Mouse (Mus musculus) left cerebral cortex, postnatal 14 days (tissue): Measurements from ENCODE around the gene Ffar2. TPM values are rescaled to one million over a fixed set of nuclear protein-coding genes. Genes with fewer than 3 reads are reported as not detected.

Experiments
- DNase-seq, 2 experiments: peaks; one replicate each; pipeline ENCODE4 v3.0.0; 2021 to 2022; ENCODE audit warnings: low spot score in 2 of 2, mixed read lengths in 1 of 2
- intact Hi-C: fragments of 180-260 bp; cut with DNase I; formaldehyde crosslinking; loops from one replicate; pipeline ENCODE4 v1.15.1; 2025
- total RNA-seq, 2 experiments: library from RNA; stranded (reverse); gene quantifications; 2 replicates each; pipeline ENCODE4 v1.2.3; 2021

Gene Ffar2
- total RNA-seq, 2 experiments from 2014 or later = 0.17 TPM; not detected in 1

DNA sequence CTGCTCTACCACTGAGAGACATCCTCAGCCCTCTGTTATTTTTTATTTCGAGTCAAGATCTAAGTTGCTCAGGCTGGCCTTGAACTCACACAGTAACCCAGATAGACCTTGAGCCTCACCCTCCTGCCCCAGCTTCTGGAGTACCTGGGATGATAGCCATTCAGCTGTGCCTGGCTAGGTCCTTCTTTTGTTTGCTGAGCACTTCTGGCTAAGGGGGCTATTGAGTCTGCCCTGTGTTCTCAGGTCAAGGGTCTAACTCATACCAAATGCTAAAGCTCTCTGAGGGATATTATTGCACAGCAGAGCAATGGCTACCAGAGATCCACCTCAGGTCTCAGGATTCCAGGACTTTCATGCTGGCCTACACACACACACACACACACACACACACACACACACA, 38.4 kb downstream of the Ffar2 start:
- intact Hi-C loops = no loop called here
- DNase-seq = no peak

DNA sequence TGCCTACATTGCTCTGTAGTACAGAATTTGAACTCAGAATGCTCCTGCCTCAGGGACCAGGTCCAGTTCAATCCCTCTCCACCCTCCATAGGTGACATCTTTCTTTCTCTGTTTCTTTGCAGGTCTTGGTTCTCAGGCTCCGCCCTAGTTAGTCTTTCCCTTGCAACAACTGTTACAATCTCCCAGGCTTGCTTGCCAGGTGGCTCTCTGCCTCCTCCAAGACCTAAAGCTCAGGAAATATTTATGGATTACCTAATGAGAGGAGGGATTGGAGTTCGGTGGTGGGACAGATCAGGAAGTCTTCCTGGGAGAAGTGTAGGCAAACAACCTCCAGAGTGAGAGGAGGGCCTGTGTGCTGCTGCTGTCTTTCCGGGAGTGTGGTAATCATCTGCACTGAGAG, 40.9 kb downstream of the Ffar2 start:
- DNase-seq = no peak

DNA sequence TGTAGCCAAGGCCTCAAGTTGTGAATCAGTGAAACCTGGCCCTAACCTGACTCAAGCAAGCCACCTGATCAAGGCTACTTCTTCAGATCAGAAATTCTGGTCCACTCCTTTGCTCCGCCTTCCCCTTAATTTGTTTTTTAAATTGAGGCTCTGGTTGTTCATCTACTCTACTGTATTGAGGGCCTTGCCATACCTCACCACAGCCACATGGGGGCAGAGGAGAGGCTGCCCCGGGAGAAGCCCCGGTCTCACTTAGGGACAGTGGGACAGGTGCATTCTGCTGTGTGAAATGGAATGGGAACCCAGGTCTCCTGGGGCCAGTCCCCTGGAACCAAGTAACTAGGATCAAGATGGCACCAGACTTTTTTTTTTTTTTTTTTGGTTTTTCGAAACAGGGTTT, 41.8 kb downstream of the Ffar2 start:
- no peak for DNase-seq
- intact Hi-C loops = no loop called here

More for the DNA sequence above, 40.9 kb downstream of the Ffar2 start:
- intact Hi-C loops = no loop called here

DNA sequence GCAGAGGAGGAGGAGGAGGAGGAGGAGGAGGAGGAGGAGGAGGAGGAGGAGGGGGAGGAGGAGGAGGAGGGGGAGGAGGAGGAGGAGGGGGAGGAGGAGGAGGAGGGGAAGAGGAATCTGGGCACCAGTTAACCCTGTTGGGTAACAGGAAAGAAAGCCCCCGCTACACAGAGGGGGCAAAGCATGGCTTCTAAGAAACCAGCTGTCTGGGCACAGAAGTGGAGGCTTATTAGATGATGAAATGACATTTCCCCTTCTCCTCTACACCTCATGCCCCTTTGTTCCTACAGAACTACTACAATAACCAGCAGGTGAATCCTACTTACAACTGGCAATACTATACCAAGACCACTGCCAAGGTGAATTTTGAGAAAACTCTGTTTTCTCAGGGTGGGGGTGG, 45.7 kb downstream of the Ffar2 start:
- no peak for DNase-seq
- intact Hi-C loops = no loop called here

DNA sequence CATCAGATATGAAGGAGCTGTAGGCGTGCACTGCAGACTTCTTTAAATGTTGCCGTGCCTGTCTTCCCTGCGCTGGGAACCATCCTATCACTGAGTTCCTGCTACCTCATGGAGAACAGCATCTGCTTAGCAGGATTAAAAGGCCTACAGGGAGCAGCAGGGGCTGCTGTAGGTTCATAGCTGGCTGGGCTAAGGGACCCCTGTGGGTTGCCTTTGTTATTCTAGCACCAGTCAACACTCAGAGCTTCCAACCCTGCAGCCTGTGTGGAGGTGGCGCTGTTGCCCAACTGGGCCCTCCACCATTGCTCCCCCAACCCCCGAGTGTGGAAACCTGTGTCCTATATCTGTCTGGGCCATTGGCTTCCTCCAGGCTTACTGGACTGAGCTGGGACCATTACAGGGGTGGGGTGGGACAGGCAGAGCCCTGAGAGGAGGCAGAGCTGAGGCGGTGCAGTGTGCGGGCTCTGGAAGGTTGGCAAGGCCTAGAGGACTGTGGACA, 46.4 kb downstream of the Ffar2 start:
- intact Hi-C loops = no loop called here
- no peak for DNase-seq

DNA sequence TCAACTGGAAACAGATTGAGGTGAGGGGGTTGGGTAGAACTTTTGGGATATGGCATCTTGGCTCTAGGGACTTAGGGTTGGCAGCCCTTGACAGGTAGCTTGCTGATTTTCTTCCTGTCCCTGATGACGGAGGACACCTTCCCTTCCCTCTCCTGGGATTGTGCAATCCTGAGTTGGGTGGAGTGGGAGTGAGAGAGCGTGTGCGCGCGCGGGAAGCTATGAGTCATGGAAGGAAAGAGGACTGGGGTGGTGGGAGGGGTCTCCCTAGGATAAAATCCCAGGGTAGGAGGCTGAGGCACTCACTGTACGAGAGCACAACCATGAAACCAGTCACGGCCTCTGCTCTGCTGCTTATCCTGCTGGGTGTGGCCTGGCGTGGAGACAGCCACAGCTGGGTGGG, 47.5 kb downstream of the Ffar2 start:
- DNase-seq = peak in 1 of 2 experiments; percentile 16

DNA sequence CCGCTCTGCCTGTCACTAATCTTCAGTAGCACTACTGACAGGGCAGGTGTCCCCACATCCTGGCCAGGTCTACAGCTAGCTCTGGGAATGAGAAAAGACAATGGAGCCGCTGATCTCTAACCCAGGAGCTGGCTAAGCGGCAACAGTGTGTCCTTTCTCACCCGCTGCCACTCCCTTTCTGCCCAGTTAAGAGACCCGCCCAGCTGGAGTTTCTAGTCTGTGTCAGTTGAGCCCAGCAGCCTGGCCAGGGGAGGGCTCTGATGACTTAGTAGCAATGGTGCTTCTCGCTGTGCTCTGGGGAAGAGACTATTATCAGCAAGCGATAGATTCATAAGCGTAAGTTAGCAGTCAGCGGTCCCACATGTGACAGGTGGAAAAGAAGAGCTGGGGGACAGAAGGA, 54.3 kb downstream of the Ffar2 start:
- DNase-seq = no peak
- intact Hi-C loops = no loop called here

More for the DNA sequence above, 47.5 kb downstream of the Ffar2 start:
- intact Hi-C loops = no loop called here

Other genes with a start within 250 kb of the Ffar2 start
- gene Kmt2b, start 235.0 kb downstream of the Ffar2 start, total RNA-seq = 10 to 100 TPM; 48.5 to 49.0 TPM
- not detected for gene Zbtb32, start 224.9 kb downstream of the Ffar2 start, total RNA-seq
- under 1 TPM; 0.32 to 0.48 TPM for gene Upk1a, start 210.9 kb downstream of the Ffar2 start, total RNA-seq
- 100 to 1,000 TPM; 783 to 807 TPM for gene Cox6b1, start 197.6 kb downstream of the Ffar2 start, total RNA-seq
- gene Etv2, start 187.9 kb downstream of the Ffar2 start, total RNA-seq = not detected
- gene Rbm42, start 173.5 kb downstream of the Ffar2 start, total RNA-seq = 10 to 100 TPM; 67.9 to 69.0 TPM
- gene Haus5, start 158.8 kb downstream of the Ffar2 start, total RNA-seq = 1 to 10 TPM; 5.9 to 6.5 TPM
- gene Pmis2, start 152.2 kb downstream of the Ffar2 start, total RNA-seq = not detected
- not detected for gene 2200002J24Rik, start 124.8 kb downstream of the Ffar2 start, total RNA-seq
- 1 to 10 TPM in 1 of 2 experiments, under 1 TPM in 1; 0.78 to 1.0 TPM for gene Atp4a, start 111.6 kb downstream of the Ffar2 start, total RNA-seq
- gene Tmem147, start 94.2 kb downstream of the Ffar2 start, total RNA-seq = 100 to 1,000 TPM; 137 TPM
- gene Gapdhs, start 80.1 kb downstream of the Ffar2 start, total RNA-seq = not detected
- 10 to 100 TPM in 1 of 2 experiments, 1 to 10 TPM in 1; 5.5 to 10.0 TPM for gene Sbsn, start 72.3 kb downstream of the Ffar2 start, total RNA-seq
- gene Dmkn, start 60.0 kb downstream of the Ffar2 start, total RNA-seq = 1 to 10 TPM; 3.6 to 4.2 TPM
- gene Krtdap, start 35.9 kb downstream of the Ffar2 start, total RNA-seq = not detected
- under 1 TPM in 1 of 2 experiments, not detected in 1; 0.21 TPM for gene Ffar3, start 32.4 kb upstream of the Ffar2 start, total RNA-seq
- gene Ffar1, start 37.8 kb upstream of the Ffar2 start, total RNA-seq = not detected
- not detected for gene Cd22, start 56.6 kb upstream of the Ffar2 start, total RNA-seq
- 100 to 1,000 TPM; 112 to 195 TPM for gene Mag, start 91.1 kb upstream of the Ffar2 start, total RNA-seq
- gene Hamp2, start 100.9 kb upstream of the Ffar2 start, total RNA-seq = not detected
- gene Hamp, start 120.3 kb upstream of the Ffar2 start, total RNA-seq = not detected
- 100 to 1,000 TPM; 113 to 115 TPM for gene Usf2, start 133.0 kb upstream of the Ffar2 start, total RNA-seq
- gene Lsr, start 149.7 kb upstream of the Ffar2 start, total RNA-seq = 10 to 100 TPM; 11.9 to 13.0 TPM
- gene Fam187b, start 150.0 kb upstream of the Ffar2 start, total RNA-seq = under 1 TPM; 0.18 to 0.27 TPM
- gene Fxyd5, start 218.7 kb upstream of the Ffar2 start, total RNA-seq = 10 to 100 TPM; 36.3 to 37.2 TPM
- gene Fxyd7, start 227.7 kb upstream of the Ffar2 start, total RNA-seq = 100 to 1,000 TPM; 326 to 365 TPM
- gene Fxyd1, start 233.4 kb upstream of the Ffar2 start, total RNA-seq = 10 to 100 TPM; 46.1 to 47.7 TPM
- 10 to 100 TPM; 16.2 to 17.5 TPM for gene Lgi4, start 235.6 kb upstream of the Ffar2 start, total RNA-seq